Mouse (Mus musculus): ENCODE measurements around the gene Olfr902. TPM values are rescaled to one million over a fixed set of nuclear protein-coding genes. Genes with fewer than 3 reads are reported as not detected.
"Not testable (repeated sequence)": the region's sequence is repeated elsewhere in the genome, so short reads cannot be mapped to it uniquely, and the experiment has no call there.

Olfr902 gene
- polyA plus RNA-seq (2012; rRNA removed) = not detected in 2 replicates

DNA sequence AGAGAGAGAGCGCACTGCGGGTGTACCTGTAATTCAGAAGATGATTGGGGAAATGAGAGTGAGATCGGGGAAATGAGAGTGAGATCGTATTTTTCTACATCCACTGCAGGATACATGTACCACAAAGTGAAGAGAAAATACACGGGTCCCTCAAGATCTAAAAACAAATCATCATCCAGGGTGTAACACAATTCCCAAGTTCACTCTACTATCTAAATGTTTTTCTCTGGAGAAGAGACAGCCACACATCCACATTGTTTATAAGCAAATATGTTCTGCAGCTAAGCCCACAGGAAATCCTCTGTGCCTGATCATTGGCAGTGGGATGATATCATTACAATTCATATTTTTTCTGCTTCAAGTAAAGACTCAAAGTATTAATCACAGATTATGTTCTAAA, at the start of gene Olfr902:
Olfr902 (plus strand) TSS at position 301 of the 400 bp plus-strand sequence.
- H3K27ac ChIP-seq (ENCODE audit: insufficient read depth, low read length) = no peak within 1 kb of the TSS
- DNase-seq = no peak
- TF ChIP-seq POLR2A (IDR thresholded peaks at IDR 0.05; ENCODE audit: borderline replicate concordance, insufficient read depth, low read length) = no peak
- no peak for TF ChIP-seq CTCF (IDR thresholded peaks at IDR 0.05; ENCODE audit: borderline replicate concordance, insufficient read depth, low read depth, low read length)
- 84% methylated on average over 5 of the region's 5 CpGs for WGBS
- no peaks in the 10 kb centered on the region for H3K4me1 ChIP-seq (ENCODE audit: control insufficient read depth, insufficient read depth, low read length)
- H3K27me3 ChIP-seq (ENCODE audit: control insufficient read depth, insufficient read depth, low read length) = no peaks in the 10 kb centered on the region
- H3K4me3 ChIP-seq (replicated peaks; ENCODE audit: insufficient read depth, low read depth, low read length) = no peak within 1 kb of the TSS

GRCm38 (mm10) chr9:38401398-38401797, 46.1 kb upstream of the Olfr902 start, which contains the start of gene Olfr147:
Gene Olfr147 (plus strand): TSS chr9:38401698.
- DNase-seq = no peak
- WGBS = 74% methylated on average over 1 of the region's 1 CpGs
- TF ChIP-seq POLR2A (IDR thresholded peaks at IDR 0.05; ENCODE audit: borderline replicate concordance, insufficient read depth, low read length) (no peak), CTCF (IDR thresholded peaks at IDR 0.05; ENCODE audit: borderline replicate concordance, insufficient read depth, low read depth, low read length) (no peak)
- Histone ChIP-seq H3K4me1 (ENCODE audit: control insufficient read depth, insufficient read depth, low read length) (no peaks in the 10 kb centered on the region), H3K27me3 (ENCODE audit: control insufficient read depth, insufficient read depth, low read length) (no peaks in the 10 kb centered on the region), H3K27ac (ENCODE audit: insufficient read depth, low read length) (no peak within 1 kb of the TSS), H3K4me3 (replicated peaks; ENCODE audit: insufficient read depth, low read depth, low read length) (no peak within 1 kb of the TSS)

DNA sequence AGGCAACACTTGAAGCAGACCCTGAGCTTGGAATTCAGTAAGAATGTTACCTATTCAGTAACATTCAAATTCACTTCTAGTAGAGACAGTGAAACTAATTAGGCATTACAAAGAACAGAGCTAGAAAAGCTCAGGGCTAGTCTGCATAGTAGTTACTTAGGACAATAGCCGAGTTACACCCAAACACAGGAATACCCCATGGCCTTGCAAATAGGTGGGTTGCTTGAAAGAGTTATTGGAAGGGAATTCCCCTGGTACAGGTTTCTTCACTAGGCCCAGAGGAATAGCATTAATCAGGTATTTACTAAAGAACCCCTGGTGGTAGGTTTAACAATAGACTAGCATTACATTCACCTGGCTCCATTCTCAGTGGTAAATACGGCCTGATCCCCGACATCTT, 40.0 kb upstream of the Olfr902 start:
- not testable (repeated sequence) for H3K27me3 ChIP-seq (ENCODE audit: control insufficient read depth, insufficient read depth, low read length); H3K4me3 ChIP-seq (replicated peaks; ENCODE audit: insufficient read depth, low read depth, low read length); H3K4me1 ChIP-seq (ENCODE audit: control insufficient read depth, insufficient read depth, low read length); H3K27ac ChIP-seq (ENCODE audit: insufficient read depth, low read length); DNase-seq
- WGBS = 85% methylated on average over 3 of the region's 3 CpGs

- H3K4me1 ChIP-seq (ENCODE audit: control insufficient read depth, insufficient read depth, low read length); H3K27me3 ChIP-seq (ENCODE audit: control insufficient read depth, insufficient read depth, low read length); H3K27ac ChIP-seq (ENCODE audit: insufficient read depth, low read length); DNase-seq; H3K4me3 ChIP-seq (replicated peaks; ENCODE audit: insufficient read depth, low read depth, low read length): not testable (repeated sequence)
- WGBS = 95% methylated on average over 14 of the region's 14 CpGs
Measured at GRCm38 (mm10) chr9:38413502-38413901, 34.0 kb upstream of the Olfr902 start.

DNA sequence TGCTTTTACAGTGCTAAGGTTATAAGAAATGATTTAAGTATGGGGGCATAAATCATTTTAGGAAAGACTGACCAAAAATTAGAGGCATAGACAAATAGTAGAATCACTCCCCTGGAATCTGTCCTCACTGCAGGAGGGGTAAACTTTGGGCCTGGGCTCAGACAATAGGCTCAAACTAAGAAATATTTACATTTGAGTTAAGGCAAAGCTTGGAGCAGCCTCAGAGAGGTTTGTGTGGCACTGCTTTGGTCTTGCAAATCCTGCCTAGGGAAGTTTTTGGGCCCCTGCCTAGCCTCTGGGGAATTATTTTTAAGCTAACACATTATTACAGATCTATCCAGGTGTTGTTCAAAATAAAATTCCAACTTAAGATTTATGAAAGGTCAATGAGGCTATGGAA, 23.7 kb upstream of the Olfr902 start:
- no peak overlapping the region for H3K4me3 ChIP-seq (replicated peaks; ENCODE audit: insufficient read depth, low read depth, low read length)
- no peaks in the 10 kb centered on the region for H3K27me3 ChIP-seq (ENCODE audit: control insufficient read depth, insufficient read depth, low read length)
- no peak overlapping the region for H3K27ac ChIP-seq (ENCODE audit: insufficient read depth, low read length)
- H3K4me1 ChIP-seq (ENCODE audit: control insufficient read depth, insufficient read depth, low read length) = no peaks in the 10 kb centered on the region
- no peak for TF ChIP-seq CTCF (IDR thresholded peaks at IDR 0.05; ENCODE audit: borderline replicate concordance, insufficient read depth, low read depth, low read length)
- no peak for TF ChIP-seq POLR2A (IDR thresholded peaks at IDR 0.05; ENCODE audit: borderline replicate concordance, insufficient read depth, low read length)
- no peak for DNase-seq

- WGBS = 18% methylated on average over 1 of the region's 1 CpGs
- no peak for TF ChIP-seq CTCF (IDR thresholded peaks at IDR 0.05; ENCODE audit: borderline replicate concordance, insufficient read depth, low read depth, low read length)
- no peak for TF ChIP-seq POLR2A (IDR thresholded peaks at IDR 0.05; ENCODE audit: borderline replicate concordance, insufficient read depth, low read length)
- no peak overlapping the region for H3K27ac ChIP-seq (ENCODE audit: insufficient read depth, low read length)
Measured at GRCm38 (mm10) chr9:38427026-38427425, 20.4 kb upstream of the Olfr902 start.

DNA sequence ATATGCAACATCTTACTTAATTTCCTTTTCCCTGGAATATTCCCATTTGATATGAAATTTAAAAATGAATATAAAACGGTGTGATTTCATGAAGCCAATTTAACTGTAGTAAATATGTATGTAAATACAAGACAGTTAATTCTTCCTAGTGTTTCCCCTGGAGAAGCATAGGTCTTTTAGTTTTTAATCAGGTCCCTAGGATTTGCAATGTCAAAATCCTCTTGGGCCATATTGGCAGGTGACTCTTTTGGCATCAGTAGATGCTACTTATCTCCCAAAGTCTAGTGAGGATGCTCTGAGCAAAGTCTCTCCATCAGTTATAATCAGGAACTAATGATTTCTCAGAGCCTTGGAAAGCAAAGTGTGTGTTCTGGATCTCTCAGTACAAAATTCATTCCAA, 18.3 kb upstream of the Olfr902 start, which contains the start of gene Olfr901:
Olfr901 (plus strand) TSS at position 301 of the 400 bp plus-strand sequence.
- TF ChIP-seq POLR2A (IDR thresholded peaks at IDR 0.05; ENCODE audit: borderline replicate concordance, insufficient read depth, low read length) (no peak), CTCF (IDR thresholded peaks at IDR 0.05; ENCODE audit: borderline replicate concordance, insufficient read depth, low read depth, low read length) (no peak)
- H3K27me3 ChIP-seq (ENCODE audit: control insufficient read depth, insufficient read depth, low read length) = no peaks in the 10 kb centered on the region
- no peak for DNase-seq
- 88% methylated on average over 1 of the region's 1 CpGs for WGBS
- H3K4me3 ChIP-seq (replicated peaks; ENCODE audit: insufficient read depth, low read depth, low read length) = no peak within 1 kb of the TSS
- no peaks in the 10 kb centered on the region for H3K4me1 ChIP-seq (ENCODE audit: control insufficient read depth, insufficient read depth, low read length)
- H3K27ac ChIP-seq (ENCODE audit: insufficient read depth, low read length) = no peak within 1 kb of the TSS

More at GRCm38 (mm10) chr9:38427026-38427425, 20.4 kb upstream of the Olfr902 start:
- Histone ChIP-seq H3K4me3 (replicated peaks; ENCODE audit: insufficient read depth, low read depth, low read length) (no peak overlapping the region), H3K27me3 (ENCODE audit: control insufficient read depth, insufficient read depth, low read length) (no peaks in the 10 kb centered on the region), H3K4me1 (ENCODE audit: control insufficient read depth, insufficient read depth, low read length) (no peaks in the 10 kb centered on the region)
- no peak for DNase-seq

- no peak for TF ChIP-seq CTCF (IDR thresholded peaks at IDR 0.05; ENCODE audit: borderline replicate concordance, insufficient read depth, low read depth, low read length)
- no peak for TF ChIP-seq POLR2A (IDR thresholded peaks at IDR 0.05; ENCODE audit: borderline replicate concordance, insufficient read depth, low read length)
- no peaks in the 10 kb centered on the region for H3K4me1 ChIP-seq (ENCODE audit: control insufficient read depth, insufficient read depth, low read length)
- H3K27me3 ChIP-seq (ENCODE audit: control insufficient read depth, insufficient read depth, low read length) = no peaks in the 10 kb centered on the region
- H3K4me3 ChIP-seq (replicated peaks; ENCODE audit: insufficient read depth, low read depth, low read length) = no peak within 1 kb of the TSS
- no peak for DNase-seq
- no peak within 1 kb of the TSS for H3K27ac ChIP-seq (ENCODE audit: insufficient read depth, low read length)
Measured at GRCm38 (mm10) chr9:38462844-38463243, 15.4 kb downstream of the Olfr902 start, which contains the start of gene Olfr904. Gene Olfr904 (plus strand): TSS chr9:38463144.

GRCm38 (mm10) chr9:38470807-38471206, 23.4 kb downstream of the Olfr902 start, which contains the start of gene Olfr905:
Gene Olfr905 (plus strand): TSS chr9:38471107.
- H3K27me3 ChIP-seq (ENCODE audit: control insufficient read depth, insufficient read depth, low read length) = no peaks in the 10 kb centered on the region
- DNase-seq = no peak
- H3K4me3 ChIP-seq (replicated peaks; ENCODE audit: insufficient read depth, low read depth, low read length) = no peak within 1 kb of the TSS
- no peak within 1 kb of the TSS for H3K27ac ChIP-seq (ENCODE audit: insufficient read depth, low read length)
- TF ChIP-seq CTCF (IDR thresholded peaks at IDR 0.05; ENCODE audit: borderline replicate concordance, insufficient read depth, low read depth, low read length) (no peak), POLR2A (IDR thresholded peaks at IDR 0.05; ENCODE audit: borderline replicate concordance, insufficient read depth, low read length) (no peak)
- no peaks in the 10 kb centered on the region for H3K4me1 ChIP-seq (ENCODE audit: control insufficient read depth, insufficient read depth, low read length)

Measured in cerebellum, adult 2 months (tissue).